In genomic region chr12:52607411-52607810, GRCm38 (mm10) we compare ENCODE assay signal across 29 mouse cellular contexts.
DNase-seq lines count a peak whose midpoint lies in the region; ATAC-seq and TF ChIP-seq lines count a peak whose summit lies in the region.
"Had no signal": no experiment of that assay in that cellular context is flagged by ENCODE, and none has a peak within 500 bp of the region (broad histone marks: within the 10 kb centered on the region; RNA-seq: fewer than 3 reads in every experiment).

No protein-coding gene starts in this region.

- TF ChIP-seq CTCF in testis, adult 2 months (IDR thresholded peaks at IDR 0.05; ENCODE audit: control insufficient read depth, insufficient read depth, insufficient replicate concordance, low read depth, low read length), result no peak

- no peak overlapping the region for H3K4me2 ChIP-seq in forebrain, embryonic 12.5 days
- H3K4me2 ChIP-seq: forebrain, embryonic 15.5 days; heart, embryonic 11.5 days; hindbrain, embryonic 12.5 days; limb, embryonic 13.5 days; liver, embryonic 11.5 days; neural tube, embryonic 15.5 days had no signal

- DNase-seq in testis, postnatal 14 days (ENCODE audit: low spot score), result no peak
- DNase-seq in ES-CJ7 (ENCODE audit: low read depth, low spot score), result peak; percentile 14
- peak; percentile 24 for DNase-seq in brain, adult 2 months (ENCODE audit: low read depth, low spot score)
- DNase-seq in limb, embryonic 10.5 days (ENCODE audit: low spot score), result no peak
- no peak for DNase-seq in embryo, embryonic 11 days
- DNase-seq: adrenal gland, adult 2 months; adrenal gland, postnatal 36 days; cerebellum, adult 2 months; cerebellum, postnatal 25 days; gastrocnemius, postnatal 25 days; heart, adult 11 months; heart, postnatal 36 days; kidney, adult 9 months; kidney, postnatal 14 days; midbrain, embryonic 14.5 days; retina, postnatal 1 day; right cerebral cortex, postnatal 25 days had no signal

- no peaks in the 10 kb centered on the region for H3K27me3 ChIP-seq in testis, adult 2 months (ENCODE audit: control insufficient read depth, insufficient read depth, low read length)
- no peaks in the 10 kb centered on the region for H3K27me3 ChIP-seq in forebrain, embryonic 12.5 days
- no peaks in the 10 kb centered on the region for H3K27me3 ChIP-seq in limb, embryonic 10.5 days (ENCODE audit: low read depth, poor library complexity, severe bottlenecking)
- H3K27me3 ChIP-seq: forebrain, embryonic 15.5 days; hindbrain, embryonic 12.5 days; limb, embryonic 13.5 days; neural tube, embryonic 15.5 days; Patski had no signal

- no peak for ATAC-seq in forebrain, embryonic 12.5 days (ENCODE audit: low FRiP score)
- ATAC-seq: forebrain, embryonic 15.5 days; hindbrain, postnatal 0 days; intestine, embryonic 16.5 days; Patski had no signal

- H3K9me3 ChIP-seq in forebrain, embryonic 12.5 days, result no peaks in the 10 kb centered on the region
- H3K9me3 ChIP-seq in limb, embryonic 10.5 days (replicated peaks), result no peaks in the 10 kb centered on the region
- H3K9me3 ChIP-seq: forebrain, embryonic 15.5 days; G1E; hindbrain, embryonic 12.5 days; limb, embryonic 13.5 days; neural tube, embryonic 15.5 days had no signal

- no peak for TF ChIP-seq POLR2A in testis, adult 2 months (IDR thresholded peaks at IDR 0.05; ENCODE audit: control insufficient read depth, low read depth, low read length)

- 87% methylated on average over 4 of the region's 4 CpGs for WGBS in forebrain, embryonic 12.5 days
- 76% methylated on average over 4 of the region's 4 CpGs for WGBS in limb, embryonic 10.5 days

- peaks cover 2% of the 10 kb centered on the region; the same call in 1 of the 2 replicates for H3K4me1 ChIP-seq in testis, adult 2 months (ENCODE audit: control insufficient read depth, insufficient read depth, low read length)
- peaks cover 6% of the 10 kb centered on the region for H3K4me1 ChIP-seq in forebrain, embryonic 12.5 days
- H3K4me1 ChIP-seq in limb, embryonic 10.5 days, result peaks cover 7% of the 10 kb centered on the region

- no peaks in the 10 kb centered on the region for H3K36me3 ChIP-seq in testis, adult 2 months (ENCODE audit: control insufficient read depth, insufficient read depth, low read length)
- no peaks in the 10 kb centered on the region for H3K36me3 ChIP-seq in forebrain, embryonic 12.5 days (replicated peaks)
- no peaks in the 10 kb centered on the region for H3K36me3 ChIP-seq in limb, embryonic 10.5 days
- H3K36me3 ChIP-seq: forebrain, embryonic 15.5 days; G1E; hindbrain, embryonic 12.5 days; limb, embryonic 13.5 days; neural tube, embryonic 15.5 days had no signal

- no peak overlapping the region for H3K27ac ChIP-seq in testis, adult 2 months (ENCODE audit: control insufficient read depth, insufficient read depth, low read depth, low read length)
- no peak overlapping the region for H3K27ac ChIP-seq in forebrain, embryonic 12.5 days
- H3K27ac ChIP-seq in limb, embryonic 10.5 days, result no peak overlapping the region
- H3K27ac ChIP-seq: forebrain, embryonic 15.5 days; hindbrain, embryonic 12.5 days; hindbrain, postnatal 0 days; limb, embryonic 13.5 days; neural tube, embryonic 15.5 days had no signal

- H3K4me3 ChIP-seq in testis, adult 2 months (ENCODE audit: control insufficient read depth, low read depth, low read length), result peak overlapping the region; percentile 74
- H3K4me3 ChIP-seq in forebrain, embryonic 12.5 days (replicated peaks), result no peak overlapping the region
- H3K4me3 ChIP-seq in limb, embryonic 10.5 days, result no peak overlapping the region
- H3K4me3 ChIP-seq: forebrain, embryonic 15.5 days; hindbrain, embryonic 12.5 days; limb, embryonic 13.5 days; neural tube, embryonic 15.5 days had no signal

- H3K9ac ChIP-seq in forebrain, embryonic 12.5 days, result no peak overlapping the region
- H3K9ac ChIP-seq: forebrain, embryonic 15.5 days; hindbrain, embryonic 12.5 days; limb, embryonic 13.5 days; neural tube, embryonic 15.5 days had no signal

Comparison
In these comparisons a context has a peak if more than half of its experiments do, and no peak if none do; other contexts are left out.
1. DNase-seq: peak in ES-CJ7 (single experiment) and brain, adult 2 months (single experiment); none in testis, postnatal 14 days (single experiment), limb, embryonic 10.5 days (single experiment) and embryo, embryonic 11 days (single experiment).